Mouse (Mus musculus): ENCODE measurements at regions not wholly inside any gene's neighbourhood (a gene's known extent, or its start where the extent isn't known, plus 50 kb on each side); places are given as distances from the start of the nearest gene placed in this dataset.

GRCm38 (mm10) chr1:144374121-144374520 is 125.1 kb upstream of the Rgs1 start:
- Histone ChIP-seq H3K36me3 (ENCODE audit: control insufficient read depth, insufficient read depth) (no peaks in the 10 kb centered on the region), H3K4me3 (ENCODE audit: insufficient read depth, poor library complexity, severe bottlenecking) (no peak overlapping the region), H3K27me3 (ENCODE audit: control insufficient read depth, insufficient read depth, insufficient read length) (no peaks in the 10 kb centered on the region), H3ac (ENCODE audit: control insufficient read depth, insufficient read length, low read depth) (no peak overlapping the region), H3K79me2 (ENCODE audit: control insufficient read depth, insufficient read depth) (no peaks in the 10 kb centered on the region), H3K79me3 (ENCODE audit: low read depth) (no peaks in the 10 kb centered on the region)
- TF ChIP-seq MYOG (IDR thresholded peaks at IDR 0.05; ENCODE audit: control insufficient read depth, extremely low read depth, insufficient read length) (no peak), CEBPB (IDR thresholded peaks at IDR 0.05; ENCODE audit: low read depth) (no peak), FOSL1 (IDR thresholded peaks at IDR 0.05; ENCODE audit: insufficient read depth, low read length, poor library complexity, severe bottlenecking) (no peak), USF1 (IDR thresholded peaks at IDR 0.05; ENCODE audit: low read depth) (no peak), MYOD1 (IDR thresholded peaks at IDR 0.05; ENCODE audit: control insufficient read depth, insufficient read length, low read depth) (no peak), MAX (IDR thresholded peaks at IDR 0.05) (no peak)

- no peak overlapping the region for H3K4me3 ChIP-seq (ENCODE audit: insufficient read depth, poor library complexity, severe bottlenecking)
- no peaks in the 10 kb centered on the region for H3K79me2 ChIP-seq (ENCODE audit: control insufficient read depth, insufficient read depth)
- H3ac ChIP-seq (ENCODE audit: control insufficient read depth, insufficient read length, low read depth), result no peak overlapping the region
- H3K79me3 ChIP-seq (ENCODE audit: low read depth), result no peaks in the 10 kb centered on the region
- H3K36me3 ChIP-seq (ENCODE audit: control insufficient read depth, insufficient read depth), result no peaks in the 10 kb centered on the region
- TF ChIP-seq FOSL1 (IDR thresholded peaks at IDR 0.05; ENCODE audit: insufficient read depth, low read length, poor library complexity, severe bottlenecking), result no peak
- TF ChIP-seq MYOG (IDR thresholded peaks at IDR 0.05; ENCODE audit: control insufficient read depth, extremely low read depth, insufficient read length), result no peak
- TF ChIP-seq MYOD1 (IDR thresholded peaks at IDR 0.05; ENCODE audit: control insufficient read depth, insufficient read length, low read depth), result no peak
- TF ChIP-seq MAX (IDR thresholded peaks at IDR 0.05), result no peak
- no peak for TF ChIP-seq CTCF (IDR thresholded peaks at IDR 0.05; ENCODE audit: control insufficient read depth, insufficient read depth, insufficient read length)
- TF ChIP-seq USF1 (IDR thresholded peaks at IDR 0.05; ENCODE audit: low read depth), result no peak
- TF ChIP-seq CEBPB (IDR thresholded peaks at IDR 0.05; ENCODE audit: low read depth), result no peak
- H3K27me3 ChIP-seq (ENCODE audit: control insufficient read depth, insufficient read depth, insufficient read length), result no peaks in the 10 kb centered on the region
Observed at GRCm38 (mm10) chr1:144367492-144367891, 118.5 kb upstream of the Rgs1 start.

DNA sequence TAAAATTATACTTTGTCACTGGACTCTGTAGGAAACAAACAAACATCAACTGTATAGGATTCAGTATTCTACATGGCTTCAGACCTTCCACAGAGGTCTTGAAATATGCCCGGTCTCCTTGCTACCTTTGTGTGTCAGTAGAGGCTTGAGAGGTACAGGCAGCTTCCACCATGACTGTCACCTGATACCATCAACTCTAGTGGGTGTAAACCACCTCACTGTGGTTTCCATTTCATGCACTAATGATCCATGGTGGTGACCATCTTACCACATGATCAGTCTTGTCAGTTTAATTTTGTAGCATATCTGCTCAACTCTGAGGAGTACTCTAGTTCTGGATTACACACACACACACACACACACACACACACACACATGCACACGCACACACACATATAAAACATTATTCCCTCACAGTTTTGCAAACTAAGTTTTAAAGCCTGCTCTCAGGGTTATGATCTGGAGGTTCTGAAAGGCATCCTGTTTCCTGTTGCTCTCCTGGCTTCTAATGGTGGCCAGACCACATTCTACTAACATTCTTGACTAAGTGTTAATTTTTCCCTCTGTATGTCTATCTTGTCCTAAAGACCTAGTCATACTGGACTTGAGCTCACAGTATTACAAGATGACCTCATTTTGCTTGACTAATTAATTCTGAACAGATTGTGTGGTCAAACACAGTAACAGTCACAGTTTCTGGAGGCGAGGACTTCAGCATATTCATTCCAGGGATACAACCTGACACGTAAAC is 106.7 kb upstream of the Rgs1 start:
- TF ChIP-seq USF1 (IDR thresholded peaks at IDR 0.05; ENCODE audit: low read depth) (no peak), MYOD1 (IDR thresholded peaks at IDR 0.05; ENCODE audit: control insufficient read depth, insufficient read length, low read depth) (no peak), CEBPB (IDR thresholded peaks at IDR 0.05; ENCODE audit: low read depth) (no peak), MYOG (IDR thresholded peaks at IDR 0.05; ENCODE audit: control insufficient read depth, extremely low read depth, insufficient read length) (no peak), FOSL1 (IDR thresholded peaks at IDR 0.05; ENCODE audit: insufficient read depth, low read length, poor library complexity, severe bottlenecking) (no peak), CTCF (IDR thresholded peaks at IDR 0.05; ENCODE audit: control insufficient read depth, insufficient read depth, insufficient read length) (no peak), MAX (IDR thresholded peaks at IDR 0.05) (no peak)
- Histone ChIP-seq H3K36me3 (ENCODE audit: control insufficient read depth, insufficient read depth) (no peaks in the 10 kb centered on the region), H3K27me3 (ENCODE audit: control insufficient read depth, insufficient read depth, insufficient read length) (no peaks in the 10 kb centered on the region), H3K4me3 (ENCODE audit: insufficient read depth, poor library complexity, severe bottlenecking) (no peak overlapping the region), H3K79me3 (ENCODE audit: low read depth) (no peaks in the 10 kb centered on the region), H3K79me2 (ENCODE audit: control insufficient read depth, insufficient read depth) (no peaks in the 10 kb centered on the region), H3ac (ENCODE audit: control insufficient read depth, insufficient read length, low read depth) (no peak overlapping the region)

DNA sequence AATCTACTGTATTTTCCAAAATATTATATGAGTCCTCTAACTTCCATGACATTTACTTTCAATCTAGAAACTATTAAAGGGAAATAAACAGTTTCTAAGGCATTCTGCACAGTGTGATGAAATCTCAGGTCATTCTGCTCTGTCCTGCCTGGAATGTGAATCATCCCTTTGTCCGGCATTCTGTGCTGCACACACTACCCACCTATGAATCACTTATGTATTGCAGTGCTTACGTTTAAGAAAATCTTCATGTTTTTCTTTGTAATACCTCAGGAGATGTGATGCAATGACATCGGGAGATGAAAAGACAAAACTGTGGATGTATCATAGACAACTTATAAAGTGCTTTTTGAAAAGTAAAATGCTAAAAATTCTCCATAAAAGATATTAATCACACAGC is 106.0 kb upstream of the Rgs1 start:
- Histone ChIP-seq H3K79me3 (ENCODE audit: low read depth) (no peaks in the 10 kb centered on the region), H3K4me3 (ENCODE audit: insufficient read depth, poor library complexity, severe bottlenecking) (no peak overlapping the region), H3ac (ENCODE audit: control insufficient read depth, insufficient read length, low read depth) (no peak overlapping the region), H3K79me2 (ENCODE audit: control insufficient read depth, insufficient read depth) (no peaks in the 10 kb centered on the region), H3K27me3 (ENCODE audit: control insufficient read depth, insufficient read depth, insufficient read length) (no peaks in the 10 kb centered on the region), H3K36me3 (ENCODE audit: control insufficient read depth, insufficient read depth) (no peaks in the 10 kb centered on the region)
- TF ChIP-seq MAX (IDR thresholded peaks at IDR 0.05), result no peak
- TF ChIP-seq MYOD1 (IDR thresholded peaks at IDR 0.05; ENCODE audit: control insufficient read depth, insufficient read length, low read depth), result no peak
- TF ChIP-seq MYOG (IDR thresholded peaks at IDR 0.05; ENCODE audit: control insufficient read depth, extremely low read depth, insufficient read length), result no peak
- no peak for TF ChIP-seq CTCF (IDR thresholded peaks at IDR 0.05; ENCODE audit: control insufficient read depth, insufficient read depth, insufficient read length)
- TF ChIP-seq CEBPB (IDR thresholded peaks at IDR 0.05; ENCODE audit: low read depth), result peak; percentile 61
- TF ChIP-seq FOSL1 (IDR thresholded peaks at IDR 0.05; ENCODE audit: insufficient read depth, low read length, poor library complexity, severe bottlenecking), result no peak

DNA sequence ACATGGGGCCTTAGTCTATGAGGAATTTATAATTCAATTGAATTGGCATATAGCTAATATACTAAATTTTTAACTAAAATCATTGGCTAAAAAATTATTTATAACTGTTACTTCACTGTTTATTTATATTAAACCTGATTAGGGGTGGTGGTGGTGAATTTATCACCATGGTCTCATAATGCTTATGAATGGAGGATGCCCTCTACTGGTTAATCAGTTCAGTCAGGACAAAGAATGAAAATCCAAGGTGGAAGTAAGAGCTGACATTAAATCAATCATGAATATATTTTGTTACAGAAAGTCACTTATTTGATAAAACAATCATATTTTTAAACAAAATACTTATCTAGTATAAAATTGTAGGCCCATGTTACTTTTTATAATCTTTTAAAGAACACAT is 104.3 kb upstream of the Rgs1 start:
- Histone ChIP-seq H3ac (ENCODE audit: control insufficient read depth, insufficient read length, low read depth) (no peak overlapping the region), H3K27me3 (ENCODE audit: control insufficient read depth, insufficient read depth, insufficient read length) (no peaks in the 10 kb centered on the region), H3K79me3 (ENCODE audit: low read depth) (no peaks in the 10 kb centered on the region), H3K36me3 (ENCODE audit: control insufficient read depth, insufficient read depth) (no peaks in the 10 kb centered on the region), H3K4me3 (ENCODE audit: insufficient read depth, poor library complexity, severe bottlenecking) (no peak overlapping the region), H3K79me2 (ENCODE audit: control insufficient read depth, insufficient read depth) (no peaks in the 10 kb centered on the region)
- no peak for TF ChIP-seq CTCF (IDR thresholded peaks at IDR 0.05; ENCODE audit: control insufficient read depth, insufficient read depth, insufficient read length)
- TF ChIP-seq MYOG (IDR thresholded peaks at IDR 0.05; ENCODE audit: control insufficient read depth, extremely low read depth, insufficient read length), result no peak
- no peak for TF ChIP-seq FOSL1 (IDR thresholded peaks at IDR 0.05; ENCODE audit: insufficient read depth, low read length, poor library complexity, severe bottlenecking)

DNA sequence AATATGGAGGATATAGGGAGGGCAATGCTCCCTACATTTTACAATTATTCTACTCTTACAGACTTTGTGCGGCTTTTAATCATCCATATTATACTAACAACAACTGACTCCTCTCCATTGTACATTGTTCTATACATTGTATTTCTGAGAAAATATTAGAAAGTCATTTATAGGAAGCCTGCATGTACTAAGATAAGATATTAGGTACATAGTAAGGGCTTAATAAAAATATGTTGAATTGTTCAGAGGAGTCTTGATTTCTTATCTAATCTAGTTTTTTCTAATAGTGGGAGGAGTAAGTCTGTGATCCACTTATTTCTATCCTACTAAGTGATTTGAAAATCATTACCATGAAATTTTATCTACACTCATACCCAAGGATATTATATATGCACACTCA is 94.8 kb upstream of the Rgs1 start:
- TF ChIP-seq MAX (IDR thresholded peaks at IDR 0.05) (no peak), MYOG (IDR thresholded peaks at IDR 0.05; ENCODE audit: control insufficient read depth, extremely low read depth, insufficient read length) (no peak), MYOD1 (IDR thresholded peaks at IDR 0.05; ENCODE audit: control insufficient read depth, insufficient read length, low read depth) (no peak), FOSL1 (IDR thresholded peaks at IDR 0.05; ENCODE audit: insufficient read depth, low read length, poor library complexity, severe bottlenecking) (no peak), CEBPB (IDR thresholded peaks at IDR 0.05; ENCODE audit: low read depth) (no peak), CTCF (IDR thresholded peaks at IDR 0.05; ENCODE audit: control insufficient read depth, insufficient read depth, insufficient read length) (no peak), USF1 (IDR thresholded peaks at IDR 0.05; ENCODE audit: low read depth) (no peak)
- no peaks in the 10 kb centered on the region for H3K79me3 ChIP-seq (ENCODE audit: low read depth)
- no peaks in the 10 kb centered on the region for H3K36me3 ChIP-seq (ENCODE audit: control insufficient read depth, insufficient read depth)
- no peak overlapping the region for H3K4me3 ChIP-seq (ENCODE audit: insufficient read depth, poor library complexity, severe bottlenecking)
- no peaks in the 10 kb centered on the region for H3K27me3 ChIP-seq (ENCODE audit: control insufficient read depth, insufficient read depth, insufficient read length)
- no peaks in the 10 kb centered on the region for H3K79me2 ChIP-seq (ENCODE audit: control insufficient read depth, insufficient read depth)
- no peak overlapping the region for H3ac ChIP-seq (ENCODE audit: control insufficient read depth, insufficient read length, low read depth)
